Mouse (Mus musculus): ENCODE measurements around the gene Miga1.

Miga1 gene

DNA sequence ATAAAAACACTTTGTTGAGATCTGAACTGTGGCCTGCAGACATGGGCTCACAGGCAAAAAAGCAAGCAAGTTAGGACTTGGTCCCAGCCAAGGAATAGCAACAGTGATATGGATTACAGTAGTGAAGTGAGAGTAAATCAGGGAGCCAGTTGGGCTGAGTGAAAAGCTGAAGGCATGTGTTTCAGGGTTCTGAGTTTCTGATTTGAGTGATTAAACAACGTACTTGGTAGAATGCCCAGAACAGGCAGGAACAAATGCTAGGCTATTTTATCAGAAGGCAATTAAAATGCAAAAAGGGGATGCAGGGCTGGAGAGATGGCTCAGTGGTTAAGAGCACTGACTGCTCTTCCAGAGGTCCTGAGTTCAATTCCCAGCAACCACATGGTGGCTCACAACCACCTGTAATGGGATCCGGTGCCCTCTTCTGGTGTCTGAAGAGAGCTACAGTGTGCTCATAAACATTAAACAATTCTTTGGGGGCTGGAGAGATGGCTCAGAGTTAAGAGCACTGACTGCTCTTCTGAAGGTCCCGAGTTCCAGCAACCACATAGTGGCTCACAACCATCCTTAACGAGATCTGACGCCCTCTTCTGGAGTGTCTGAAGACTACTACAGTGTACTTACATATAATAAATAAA lies 94.8 kb downstream of the Miga1 start:
- DNase-seq (ENCODE audit: low read depth), result no peak

DNA sequence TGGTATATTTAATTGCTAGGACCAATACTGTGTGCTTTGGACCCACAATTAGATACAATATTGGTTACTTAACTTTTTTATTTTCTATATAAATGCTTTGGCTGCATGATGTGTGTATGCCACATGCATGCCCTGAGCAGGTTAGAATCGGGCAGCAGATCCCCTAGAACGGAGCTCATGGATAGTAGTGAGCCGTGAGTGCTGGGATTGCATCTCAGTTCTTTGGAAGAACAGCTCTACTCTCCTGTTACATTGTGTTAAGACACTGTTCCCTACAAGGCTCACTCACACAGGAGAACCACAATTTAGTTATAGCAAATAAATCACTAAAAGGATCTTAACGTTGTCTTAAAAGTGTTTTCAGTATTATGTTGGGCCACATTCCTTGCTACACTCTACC lies 96.9 kb downstream of the Miga1 start:
- DNase-seq (ENCODE audit: low read depth), result no peak

DNA sequence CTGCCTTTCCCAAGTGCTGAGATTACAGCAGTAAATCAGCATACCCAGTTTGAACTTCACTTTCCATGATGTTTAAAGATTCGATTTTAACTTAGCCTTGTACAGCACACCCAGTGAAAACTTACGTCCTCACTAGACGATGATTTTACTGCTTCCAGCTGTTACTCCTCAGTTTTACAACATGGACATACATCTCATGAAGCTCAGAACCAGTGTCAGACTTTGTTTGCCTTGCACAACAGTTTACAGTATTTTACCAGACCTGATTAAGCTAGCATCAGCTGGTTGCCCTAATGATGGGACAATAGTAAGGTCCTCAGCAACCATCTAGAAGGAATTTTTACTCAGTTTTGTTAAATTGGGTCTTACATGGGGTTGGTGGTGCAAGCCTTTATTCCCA lies 99.1 kb downstream of the Miga1 start:
- DNase-seq (ENCODE audit: low read depth), result no peak

DNA sequence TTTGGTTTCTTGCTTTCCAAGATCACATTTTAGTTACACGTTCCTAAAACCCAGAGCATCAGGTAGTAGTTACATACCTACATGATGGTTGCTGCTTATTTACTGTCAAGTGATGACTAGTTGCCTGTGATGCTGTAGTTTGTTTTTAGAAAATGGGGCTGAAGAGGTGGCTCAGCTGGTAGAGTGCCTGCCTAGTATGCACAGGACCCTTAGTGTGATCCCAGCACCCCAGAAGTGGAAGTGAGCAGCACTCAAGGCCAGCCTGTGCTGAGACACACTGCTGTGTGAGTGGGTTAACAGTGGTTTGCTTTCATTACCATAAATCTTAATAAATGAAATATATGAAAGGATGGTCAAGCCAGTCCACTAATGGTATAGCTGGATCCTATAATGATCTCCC lies 100.6 kb downstream of the Miga1 start:
- no peak for DNase-seq (ENCODE audit: low read depth)

DNA sequence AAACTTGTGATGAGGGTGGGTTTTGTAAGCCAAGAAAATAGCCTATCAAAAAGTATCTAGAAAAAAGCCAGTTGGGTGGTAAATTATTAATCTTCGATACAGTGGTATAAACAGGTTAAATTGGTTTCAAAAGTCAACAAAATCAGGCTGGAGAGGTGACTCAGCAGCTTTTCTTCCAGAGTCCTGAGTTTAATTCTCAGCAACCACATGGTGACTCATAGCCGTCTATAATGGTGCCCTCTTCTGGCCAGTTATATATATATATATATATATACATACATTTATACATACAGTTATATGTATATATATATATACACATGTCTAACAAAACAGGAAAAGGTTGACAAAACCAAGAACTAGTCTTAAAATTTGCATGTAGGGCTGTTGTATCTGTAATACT lies 101.4 kb downstream of the Miga1 start:
- DNase-seq (ENCODE audit: low read depth), result peak; percentile 26

DNA sequence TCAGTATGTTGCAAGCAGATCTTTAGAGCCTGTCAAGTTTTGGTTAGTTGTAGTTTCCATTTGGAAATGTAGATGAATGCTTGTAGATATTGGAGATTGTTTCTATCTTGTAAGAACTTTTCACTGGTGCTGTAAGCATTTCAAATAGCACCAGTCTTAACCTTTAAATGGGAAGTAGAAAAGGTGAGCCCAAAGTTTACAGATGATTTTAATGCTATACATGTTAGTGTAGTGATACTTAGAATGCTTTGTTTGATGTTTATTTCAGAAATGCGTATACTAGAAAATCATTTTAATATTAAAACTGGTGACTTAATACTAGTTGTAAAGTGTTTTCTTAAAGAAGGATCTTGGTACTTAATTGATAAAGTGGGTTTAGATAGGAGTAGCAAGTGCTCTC lies 104.4 kb downstream of the Miga1 start:
- no peak for DNase-seq (ENCODE audit: low read depth)

DNA sequence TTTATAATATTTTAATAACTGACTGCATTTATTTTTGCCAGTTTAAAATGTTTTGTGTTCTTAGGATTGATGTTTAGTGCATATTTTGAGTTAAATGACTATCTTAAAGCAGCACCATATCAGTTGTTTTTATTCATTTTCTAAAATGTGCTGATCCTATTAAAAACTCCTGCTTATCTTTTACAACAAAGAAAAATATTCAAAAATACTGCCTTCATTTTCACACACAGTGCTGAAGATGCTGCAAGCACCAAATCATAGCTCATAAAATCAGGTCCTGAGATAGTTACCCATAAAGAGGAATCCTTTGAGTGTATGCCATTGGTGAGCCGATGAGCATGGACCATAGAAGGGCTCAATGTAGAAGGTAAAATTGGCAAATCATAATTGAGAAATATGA lies 105.0 kb downstream of the Miga1 start:
- DNase-seq (ENCODE audit: low read depth), result no peak

DNA sequence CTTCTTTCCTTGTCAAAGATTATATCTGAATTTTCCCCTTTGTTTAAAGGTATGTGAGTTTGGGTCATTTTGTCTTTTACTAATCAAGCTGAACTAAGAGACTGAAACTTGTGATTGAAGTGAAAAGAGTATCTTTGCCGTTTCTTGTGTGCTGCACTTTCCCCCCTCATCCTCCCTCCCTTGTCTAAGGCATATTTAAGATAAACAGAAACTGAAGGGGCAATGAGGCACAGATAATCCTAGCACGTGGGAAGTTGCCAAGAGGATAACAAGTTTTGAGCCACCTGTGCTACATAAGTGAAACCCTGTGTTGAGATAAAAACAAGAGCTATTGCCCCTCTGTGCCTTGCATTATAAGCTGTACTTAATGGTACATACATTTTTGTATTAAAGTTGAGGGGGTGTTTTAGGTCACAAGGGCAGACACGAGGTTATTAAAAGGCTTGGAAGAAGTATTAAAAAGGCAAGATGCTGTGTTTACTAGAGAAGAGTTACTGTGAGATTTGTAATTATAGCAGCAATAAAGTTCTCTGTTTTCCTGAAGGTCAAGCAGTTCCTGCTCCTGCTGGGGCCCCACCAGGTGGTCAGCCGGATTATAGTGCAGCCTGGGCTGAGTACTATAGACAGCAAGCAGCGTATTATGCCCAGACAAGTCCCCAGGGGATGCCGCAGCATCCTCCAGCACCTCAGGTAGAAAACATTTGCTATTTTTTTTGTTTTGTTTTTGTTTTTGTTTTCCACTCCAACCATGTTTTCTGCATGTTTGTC lies 108.7 kb downstream of the Miga1 start:
- no peak for DNase-seq (ENCODE audit: low read depth)

DNA sequence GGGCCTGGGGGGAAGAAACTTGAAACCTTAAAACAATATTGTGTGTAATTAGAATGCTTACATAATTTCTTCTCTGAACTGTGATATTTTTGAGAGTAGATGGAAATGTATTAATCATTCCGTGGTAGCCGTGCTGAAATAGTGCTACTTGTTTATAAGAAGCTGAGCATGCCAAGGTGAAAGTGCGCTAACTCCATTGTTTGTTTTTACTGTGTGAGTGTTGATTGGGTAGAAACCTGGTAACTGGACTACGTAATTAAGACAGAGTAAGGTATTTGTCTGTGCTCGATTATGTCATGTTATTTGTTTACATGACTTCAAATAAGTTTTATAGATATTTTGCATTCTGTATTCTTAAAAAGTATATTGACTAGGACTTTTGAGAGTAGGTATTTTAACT lies 110.9 kb downstream of the Miga1 start:
- no peak for DNase-seq (ENCODE audit: low read depth)

DNA sequence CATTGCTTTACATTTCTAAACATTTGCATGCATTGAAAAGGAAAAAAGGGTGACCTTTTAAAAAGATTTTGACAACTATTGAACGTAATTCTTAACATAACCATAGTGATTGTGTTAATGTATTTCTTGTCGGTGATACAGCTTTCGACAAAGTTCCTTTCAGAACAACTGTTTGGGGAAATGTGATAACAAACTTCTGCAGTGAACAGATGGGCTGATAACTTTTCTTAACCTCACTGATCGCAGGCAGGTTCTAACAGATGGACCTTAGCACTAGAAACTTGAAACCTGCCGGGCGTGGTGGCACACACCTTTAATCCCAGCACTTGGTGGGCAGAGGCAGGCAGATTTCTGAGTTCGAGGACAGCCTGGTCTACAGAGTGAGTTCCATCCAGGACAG lies 111.4 kb downstream of the Miga1 start:
- no peak for DNase-seq (ENCODE audit: low read depth)

DNA sequence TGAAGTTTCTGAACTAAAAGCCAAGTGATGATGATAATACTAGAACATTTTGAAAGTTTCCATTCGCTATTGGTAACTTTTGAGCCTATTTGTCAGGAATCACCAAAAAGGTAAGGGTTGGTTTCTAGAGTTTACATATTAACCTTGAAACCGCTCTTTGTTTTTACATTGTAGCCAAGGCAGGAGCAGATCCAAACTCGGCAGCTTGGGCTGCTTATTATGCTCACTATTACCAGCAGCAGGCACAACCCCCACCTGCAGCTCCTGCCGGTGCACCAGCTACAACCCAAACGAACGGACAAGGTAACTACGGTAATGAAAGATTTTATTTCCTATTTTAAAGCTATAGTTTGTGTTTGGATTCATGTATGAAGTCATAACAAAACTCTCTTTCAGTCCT lies 114.3 kb downstream of the Miga1 start:
- no peak for DNase-seq (ENCODE audit: low read depth)

DNA sequence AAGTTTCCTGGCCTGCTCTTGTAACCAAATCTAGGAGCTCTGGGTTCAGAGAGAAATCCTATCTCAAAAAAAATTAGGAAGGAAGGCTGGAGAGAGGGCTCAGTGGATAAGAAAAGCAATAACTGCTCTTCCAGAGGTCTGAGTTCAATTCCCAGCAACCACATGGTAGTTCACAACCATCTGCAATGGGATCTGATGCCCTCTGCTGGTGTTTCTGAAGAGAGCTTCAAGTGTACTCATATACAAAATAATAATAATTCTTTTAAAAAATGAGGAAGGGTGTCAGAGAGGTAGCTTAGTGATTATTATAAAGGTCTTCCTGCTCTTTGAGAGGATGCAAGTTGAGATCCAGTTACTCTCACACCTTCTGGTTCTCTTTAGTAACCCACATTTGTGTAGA lies 115.3 kb downstream of the Miga1 start:
- no peak for DNase-seq (ENCODE audit: low read depth)
